Mouse (Mus musculus): ENCODE measurements around the gene Wwp2. TPM values are rescaled to one million over a fixed set of nuclear protein-coding genes. Genes with fewer than 3 reads are reported as not detected.
A peak's percentile ranks its signal among the peaks of the same experiment; 100 is the strongest.

Gene Wwp2
- polyA plus RNA-seq, 1 experiment from 2014 or later: 69.5 TPM

DNA sequence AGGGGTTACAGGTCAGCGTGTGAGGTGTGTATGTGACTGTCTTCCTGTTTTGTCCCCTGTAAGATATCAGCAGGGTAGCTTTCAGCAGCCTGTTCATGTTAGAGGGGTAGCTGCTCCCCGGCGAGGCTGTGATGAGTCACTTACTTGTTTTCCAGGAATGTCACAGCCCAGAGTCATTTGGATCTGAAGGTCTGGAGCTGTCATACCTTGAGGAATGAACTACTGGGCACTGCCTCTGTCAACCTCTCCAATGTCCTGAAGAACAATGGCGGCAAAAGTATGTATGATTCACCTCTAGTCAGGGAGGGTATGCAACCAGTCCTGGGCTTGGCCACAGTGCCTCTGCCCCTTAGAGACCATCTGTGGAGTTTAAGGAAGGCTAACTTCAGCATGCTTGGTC lies 21.6 kb downstream of the Wwp2 start:
- 76% methylated on average over 4 of the region's 4 CpGs for WGBS
- H3K36me3 ChIP-seq (ENCODE audit: control insufficient read depth, insufficient read depth, low read length): no peaks in the 10 kb centered on the region
- no peaks in the 10 kb centered on the region for H3K4me1 ChIP-seq (replicated peaks; ENCODE audit: control insufficient read depth, insufficient read depth, low read length)
- no peak for DNase-seq (ENCODE audit: low spot score)
- H3K4me3 ChIP-seq (ENCODE audit: low read depth, low read length): no peak overlapping the region
- ATAC-seq (ENCODE audit: low FRiP score): no peak
- no peak overlapping the region for H3K27ac ChIP-seq (ENCODE audit: low read depth, low read length)
- H3K27me3 ChIP-seq (ENCODE audit: control insufficient read depth, insufficient read depth, low read length): no peaks in the 10 kb centered on the region
- H3K9ac ChIP-seq (ENCODE audit: low read depth, low read length): no peak overlapping the region
- H3K4me2 ChIP-seq (replicated peaks; ENCODE audit: low read depth, low read length): no peak overlapping the region
- H3K9me3 ChIP-seq (ENCODE audit: control insufficient read depth, low read length): no peaks in the 10 kb centered on the region

DNA sequence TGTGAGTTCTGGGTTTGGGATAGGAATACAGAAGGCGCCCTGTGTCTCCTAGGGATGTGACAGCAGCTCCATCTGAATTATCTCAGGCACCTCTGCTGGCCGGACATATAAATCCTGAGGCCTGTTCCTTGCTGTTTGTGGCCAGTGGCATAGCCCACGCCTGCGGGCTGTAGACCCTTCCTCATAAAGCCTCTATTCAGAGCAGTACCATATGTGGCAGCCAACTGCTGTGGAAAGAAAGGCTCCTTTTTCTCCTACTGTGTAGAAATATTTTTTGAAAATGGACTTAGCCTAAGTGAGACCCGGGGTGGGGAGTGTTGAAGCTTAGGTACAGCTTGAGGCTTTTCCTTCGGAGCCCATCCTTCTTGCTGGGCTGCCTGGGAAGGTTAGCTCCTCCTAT lies 22.1 kb downstream of the Wwp2 start:
- H3K9ac ChIP-seq (ENCODE audit: low read depth, low read length): no peak overlapping the region
- no peak overlapping the region for H3K4me2 ChIP-seq (replicated peaks; ENCODE audit: low read depth, low read length)
- H3K4me3 ChIP-seq (ENCODE audit: low read depth, low read length): no peak overlapping the region
- DNase-seq (ENCODE audit: low spot score) (no peak), ATAC-seq (ENCODE audit: low FRiP score) (no peak)
- H3K36me3 ChIP-seq (ENCODE audit: control insufficient read depth, insufficient read depth, low read length): no peaks in the 10 kb centered on the region
- WGBS: 82% methylated on average over 6 of the region's 6 CpGs
- H3K4me1 ChIP-seq (replicated peaks; ENCODE audit: control insufficient read depth, insufficient read depth, low read length): no peaks in the 10 kb centered on the region
- H3K27ac ChIP-seq (ENCODE audit: low read depth, low read length): no peak overlapping the region
- no peaks in the 10 kb centered on the region for H3K27me3 ChIP-seq (ENCODE audit: control insufficient read depth, insufficient read depth, low read length)
- no peaks in the 10 kb centered on the region for H3K9me3 ChIP-seq (ENCODE audit: control insufficient read depth, low read length)

DNA sequence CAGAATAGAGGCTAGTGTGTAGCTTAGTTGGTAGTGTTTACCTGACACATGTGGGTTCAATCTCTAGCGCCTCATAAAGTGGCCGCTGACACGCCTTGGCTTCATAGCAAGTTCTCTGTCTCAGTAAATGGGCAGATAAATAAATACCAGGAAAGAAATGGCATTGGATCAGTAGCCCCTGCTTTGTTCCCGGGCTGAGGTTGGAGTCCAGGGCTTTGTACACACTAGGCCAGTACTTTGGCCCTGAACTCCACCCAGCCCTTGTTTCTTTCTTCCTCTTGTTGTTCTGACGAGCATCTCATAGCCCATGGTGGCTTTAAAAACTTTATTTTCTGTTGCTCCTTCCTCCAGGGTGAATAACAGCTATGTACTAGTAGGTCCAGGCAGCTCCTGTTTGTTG lies 26.3 kb downstream of the Wwp2 start:
- Histone ChIP-seq H3K9me3 (ENCODE audit: control insufficient read depth, low read length) (no peaks in the 10 kb centered on the region), H3K27me3 (ENCODE audit: control insufficient read depth, insufficient read depth, low read length) (no peaks in the 10 kb centered on the region), H3K4me3 (ENCODE audit: low read depth, low read length) (no peak overlapping the region), H3K36me3 (ENCODE audit: control insufficient read depth, insufficient read depth, low read length) (no peaks in the 10 kb centered on the region), H3K4me2 (replicated peaks; ENCODE audit: low read depth, low read length) (no peak overlapping the region), H3K27ac (ENCODE audit: low read depth, low read length) (no peak overlapping the region), H3K4me1 (replicated peaks; ENCODE audit: control insufficient read depth, insufficient read depth, low read length) (no peaks in the 10 kb centered on the region), H3K9ac (ENCODE audit: low read depth, low read length) (no peak overlapping the region)
- WGBS: 91% methylated on average over 5 of the region's 5 CpGs
- ATAC-seq (ENCODE audit: low FRiP score): no peak
- no peak for DNase-seq (ENCODE audit: low spot score)

DNA sequence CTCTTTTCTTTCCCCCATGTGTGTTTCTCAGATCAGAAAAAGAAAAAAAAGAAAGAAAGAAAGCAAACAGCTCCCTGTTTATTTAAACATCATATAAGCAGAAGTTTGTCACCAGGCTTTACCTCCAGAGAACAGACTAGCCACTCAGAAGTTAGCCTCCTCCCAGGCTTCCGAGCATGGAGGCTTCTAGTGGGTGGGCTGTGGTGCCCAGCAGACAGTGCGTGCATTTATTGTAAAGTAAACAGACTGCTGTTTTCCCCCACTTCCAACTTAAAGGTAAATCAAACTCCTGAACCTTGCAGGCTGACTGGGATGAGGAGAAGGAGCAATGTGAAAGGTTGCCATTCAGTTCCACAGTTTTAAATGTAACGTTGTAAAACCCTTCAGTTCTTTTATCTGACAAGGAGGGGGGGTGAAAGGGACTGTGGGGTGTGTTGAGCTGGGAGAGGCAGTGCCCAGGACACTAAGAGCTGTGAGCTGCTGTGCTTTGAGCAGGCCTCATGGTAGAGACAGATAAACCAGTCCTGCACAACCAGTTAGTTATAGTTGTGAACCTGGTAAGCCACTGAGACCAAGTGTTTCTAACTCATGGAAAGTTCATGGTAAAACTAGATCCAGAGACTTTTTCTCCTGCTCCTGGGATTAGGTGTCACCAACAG lies 29.3 kb downstream of the Wwp2 start:
- H3K4me1 ChIP-seq (replicated peaks; ENCODE audit: control insufficient read depth, insufficient read depth, low read length): no peaks in the 10 kb centered on the region
- no peaks in the 10 kb centered on the region for H3K36me3 ChIP-seq (ENCODE audit: control insufficient read depth, insufficient read depth, low read length)
- WGBS: 71% methylated on average over 3 of the region's 3 CpGs
- ATAC-seq (ENCODE audit: low FRiP score) (no peak), DNase-seq (ENCODE audit: low spot score) (no peak)
- no peak overlapping the region for H3K4me2 ChIP-seq (replicated peaks; ENCODE audit: low read depth, low read length)
- H3K27ac ChIP-seq (ENCODE audit: low read depth, low read length): no peak overlapping the region
- no peaks in the 10 kb centered on the region for H3K9me3 ChIP-seq (ENCODE audit: control insufficient read depth, low read length)
- H3K9ac ChIP-seq (ENCODE audit: low read depth, low read length): no peak overlapping the region
- no peaks in the 10 kb centered on the region for H3K27me3 ChIP-seq (ENCODE audit: control insufficient read depth, insufficient read depth, low read length)
- no peak overlapping the region for H3K4me3 ChIP-seq (ENCODE audit: low read depth, low read length)

DNA sequence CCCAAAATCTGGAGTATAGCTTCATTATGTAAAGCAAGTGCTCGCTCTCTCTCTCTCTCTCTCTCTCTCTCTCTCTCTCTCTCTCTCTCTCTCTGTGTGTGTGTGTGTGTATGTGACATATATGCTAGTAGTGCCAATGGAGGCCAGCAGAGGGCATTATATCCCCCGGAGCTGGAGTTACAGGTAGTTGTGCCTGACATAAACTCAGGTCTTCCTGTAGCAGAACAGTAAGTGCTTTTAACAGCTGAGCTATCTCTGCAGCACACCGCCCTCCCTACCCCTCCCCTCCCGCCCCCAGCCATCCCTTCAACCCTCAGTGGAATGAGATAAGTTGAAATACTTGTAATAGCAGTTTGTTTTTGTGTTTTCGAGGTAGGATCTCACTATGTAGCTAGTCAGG lies 30.5 kb downstream of the Wwp2 start:
- no peak for DNase-seq (ENCODE audit: low spot score)
- Histone ChIP-seq H3K36me3 (ENCODE audit: control insufficient read depth, insufficient read depth, low read length) (no peaks in the 10 kb centered on the region), H3K27me3 (ENCODE audit: control insufficient read depth, insufficient read depth, low read length) (no peaks in the 10 kb centered on the region), H3K9ac (ENCODE audit: low read depth, low read length) (no peak overlapping the region), H3K27ac (ENCODE audit: low read depth, low read length) (no peak overlapping the region), H3K4me3 (ENCODE audit: low read depth, low read length) (no peak overlapping the region), H3K4me2 (replicated peaks; ENCODE audit: low read depth, low read length) (no peak overlapping the region), H3K9me3 (ENCODE audit: control insufficient read depth, low read length) (no peaks in the 10 kb centered on the region), H3K4me1 (replicated peaks; ENCODE audit: control insufficient read depth, insufficient read depth, low read length) (no peaks in the 10 kb centered on the region)
- 88% methylated on average over 5 of the region's 5 CpGs for WGBS
- no peak for ATAC-seq (ENCODE audit: low FRiP score)

DNA sequence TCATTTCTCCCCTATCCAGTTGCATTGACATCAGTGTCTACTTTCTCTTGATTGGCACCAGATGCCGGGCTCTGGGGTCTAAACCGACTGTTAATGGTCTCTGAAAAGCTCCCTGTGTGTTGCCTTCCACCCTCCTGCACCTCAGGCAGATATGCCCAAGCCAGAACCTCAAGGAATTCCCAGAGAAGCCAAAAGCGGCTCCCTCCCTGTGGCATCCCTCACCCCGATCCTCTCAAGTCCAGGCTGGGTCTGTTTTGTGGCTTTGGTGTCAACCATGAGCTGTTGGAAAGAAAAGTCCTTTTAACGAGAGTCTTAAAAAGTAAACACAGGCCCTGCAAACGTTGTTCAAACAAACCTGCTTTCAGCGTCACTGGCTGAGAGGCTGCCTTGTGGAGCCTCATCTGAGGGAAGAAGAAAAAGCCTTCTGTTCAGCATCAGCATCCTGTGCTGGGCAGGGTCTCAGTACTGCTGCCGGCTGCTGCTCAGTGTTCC lies 32.7 kb downstream of the Wwp2 start:
- H3K36me3 ChIP-seq (ENCODE audit: control insufficient read depth, insufficient read depth, low read length): no peaks in the 10 kb centered on the region
- no peak overlapping the region for H3K4me3 ChIP-seq (ENCODE audit: low read depth, low read length)
- DNase-seq (ENCODE audit: low spot score) (peak; percentile 30), ATAC-seq (ENCODE audit: low FRiP score) (no peak)
- no peaks in the 10 kb centered on the region for H3K27me3 ChIP-seq (ENCODE audit: control insufficient read depth, insufficient read depth, low read length)
- H3K9ac ChIP-seq (ENCODE audit: low read depth, low read length): no peak overlapping the region
- H3K9me3 ChIP-seq (ENCODE audit: control insufficient read depth, low read length): no peaks in the 10 kb centered on the region
- H3K4me2 ChIP-seq (replicated peaks; ENCODE audit: low read depth, low read length): no peak overlapping the region
- H3K27ac ChIP-seq (ENCODE audit: low read depth, low read length): peak overlapping the region; percentile 33; the same call in 1 of the 2 replicates
- no peaks in the 10 kb centered on the region for H3K4me1 ChIP-seq (replicated peaks; ENCODE audit: control insufficient read depth, insufficient read depth, low read length)
- WGBS: 64% methylated on average over 8 of the region's 8 CpGs

DNA sequence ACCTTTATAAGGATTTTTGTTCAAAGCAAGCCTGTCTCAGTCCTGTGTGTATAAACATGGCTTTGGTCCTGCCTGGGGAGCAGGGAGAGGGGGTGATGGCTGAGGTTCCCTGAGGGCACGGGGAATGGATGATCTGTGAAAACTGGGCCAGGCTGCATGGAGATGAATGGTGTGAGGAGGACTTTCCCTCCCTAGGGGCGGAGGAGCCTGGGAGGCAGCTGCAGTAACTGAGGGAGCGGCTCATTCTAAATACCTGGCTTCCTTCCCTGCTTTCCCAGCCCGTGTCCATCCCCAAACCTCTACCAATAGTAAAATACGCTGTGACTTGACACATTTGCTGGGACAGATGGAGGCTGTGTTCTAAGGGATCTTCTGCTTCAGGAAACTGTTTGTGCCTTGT lies 34.1 kb downstream of the Wwp2 start:
- H3K27ac ChIP-seq (ENCODE audit: low read depth, low read length): no peak overlapping the region
- ATAC-seq (ENCODE audit: low FRiP score): no peak
- no peaks in the 10 kb centered on the region for H3K4me1 ChIP-seq (replicated peaks; ENCODE audit: control insufficient read depth, insufficient read depth, low read length)
- no peak overlapping the region for H3K9ac ChIP-seq (ENCODE audit: low read depth, low read length)
- H3K4me3 ChIP-seq (ENCODE audit: low read depth, low read length): no peak overlapping the region
- H3K36me3 ChIP-seq (ENCODE audit: control insufficient read depth, insufficient read depth, low read length): no peaks in the 10 kb centered on the region
- H3K27me3 ChIP-seq (ENCODE audit: control insufficient read depth, insufficient read depth, low read length): no peaks in the 10 kb centered on the region
- no peaks in the 10 kb centered on the region for H3K9me3 ChIP-seq (ENCODE audit: control insufficient read depth, low read length)
- H3K4me2 ChIP-seq (replicated peaks; ENCODE audit: low read depth, low read length): no peak overlapping the region
- 78% methylated on average over 5 of the region's 5 CpGs for WGBS
- DNase-seq (ENCODE audit: low spot score): no peak

DNA sequence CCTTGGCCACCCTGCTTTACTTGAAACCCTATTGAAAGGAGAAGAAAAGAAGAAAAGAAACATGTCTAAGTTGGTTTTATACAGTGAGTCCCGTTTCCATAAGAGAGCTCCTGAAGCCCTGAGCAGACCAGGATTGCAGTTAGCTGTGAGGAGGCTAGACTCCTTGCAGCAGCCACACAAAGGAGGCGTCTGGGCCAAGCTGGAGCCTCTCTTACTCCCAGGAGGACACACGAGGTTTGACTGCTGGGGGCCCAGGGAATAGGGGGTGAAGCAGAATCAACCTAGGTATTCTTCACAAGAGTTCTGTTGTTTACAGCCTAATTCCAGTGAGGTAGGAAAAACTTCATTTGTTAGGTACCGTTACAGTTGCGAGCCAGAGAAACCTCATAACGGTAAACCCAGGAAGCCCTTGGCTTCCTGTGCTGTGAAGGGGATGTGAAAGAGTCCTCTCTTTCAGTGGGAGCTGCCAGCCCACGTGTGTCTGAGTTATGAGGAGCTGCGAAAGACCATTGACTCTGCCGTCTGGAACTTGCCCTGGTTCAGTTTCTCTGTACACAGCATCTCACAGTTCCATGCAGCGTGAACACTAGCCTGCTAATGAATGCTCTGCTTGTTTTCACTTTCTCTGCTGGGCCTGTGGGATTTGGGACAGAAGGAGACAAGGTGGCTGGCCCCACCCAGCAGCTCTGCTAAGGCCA lies 36.4 kb downstream of the Wwp2 start:
- no peaks in the 10 kb centered on the region for H3K4me1 ChIP-seq (replicated peaks; ENCODE audit: control insufficient read depth, insufficient read depth, low read length)
- WGBS: 73% methylated on average over 10 of the region's 10 CpGs
- H3K9ac ChIP-seq (ENCODE audit: low read depth, low read length): no peak overlapping the region
- no peaks in the 10 kb centered on the region for H3K36me3 ChIP-seq (ENCODE audit: control insufficient read depth, insufficient read depth, low read length)
- DNase-seq (ENCODE audit: low spot score) (no peak), ATAC-seq (ENCODE audit: low FRiP score) (no peak)
- H3K27me3 ChIP-seq (ENCODE audit: control insufficient read depth, insufficient read depth, low read length): no peaks in the 10 kb centered on the region
- no peak overlapping the region for H3K27ac ChIP-seq (ENCODE audit: low read depth, low read length)
- H3K9me3 ChIP-seq (ENCODE audit: control insufficient read depth, low read length): no peaks in the 10 kb centered on the region
- H3K4me2 ChIP-seq (replicated peaks; ENCODE audit: low read depth, low read length): no peak overlapping the region
- H3K4me3 ChIP-seq (ENCODE audit: low read depth, low read length): no peak overlapping the region

DNA sequence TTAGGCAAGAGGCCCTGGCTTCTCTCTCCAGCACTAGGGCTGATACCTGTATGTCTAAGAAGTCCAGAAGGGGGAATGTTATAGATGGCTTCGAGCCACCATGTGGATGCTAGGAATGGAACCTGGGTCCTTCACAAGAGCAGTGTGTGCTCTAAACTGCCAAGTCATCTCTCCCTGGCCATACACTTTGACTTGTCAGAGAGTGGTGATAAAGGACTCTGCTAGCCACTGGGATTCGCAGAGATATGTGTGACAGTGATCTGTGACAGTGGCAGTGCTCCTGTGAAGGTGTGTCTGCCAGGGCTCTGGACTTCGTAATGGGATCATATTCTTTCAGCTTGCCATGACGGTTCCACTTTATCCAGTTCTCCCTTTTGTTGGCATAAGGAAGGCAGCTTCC lies 37.2 kb downstream of the Wwp2 start:
- no peak for ATAC-seq (ENCODE audit: low FRiP score)
- DNase-seq (ENCODE audit: low spot score): no peak
- no peak overlapping the region for H3K4me2 ChIP-seq (replicated peaks; ENCODE audit: low read depth, low read length)
- H3K27ac ChIP-seq (ENCODE audit: low read depth, low read length): no peak overlapping the region
- H3K4me1 ChIP-seq (replicated peaks; ENCODE audit: control insufficient read depth, insufficient read depth, low read length): no peaks in the 10 kb centered on the region
- no peaks in the 10 kb centered on the region for H3K27me3 ChIP-seq (ENCODE audit: control insufficient read depth, insufficient read depth, low read length)
- 91% methylated on average over 4 of the region's 4 CpGs for WGBS
- no peak overlapping the region for H3K4me3 ChIP-seq (ENCODE audit: low read depth, low read length)
- H3K9me3 ChIP-seq (ENCODE audit: control insufficient read depth, low read length): no peaks in the 10 kb centered on the region
- H3K9ac ChIP-seq (ENCODE audit: low read depth, low read length): no peak overlapping the region
- no peaks in the 10 kb centered on the region for H3K36me3 ChIP-seq (ENCODE audit: control insufficient read depth, insufficient read depth, low read length)
